Mouse (Mus musculus): Measurements from ENCODE around the gene Stard10. TPM values are rescaled to one million over a fixed set of nuclear protein-coding genes. Genes with fewer than 3 reads are reported as not detected.

The Stard10 gene
- total RNA-seq (2015; ENCODE audit: low replicate concordance), result 37.4 and 49.8 TPM in 2 replicates
- total RNA-seq (2017; ENCODE audit: low replicate concordance), result 24.4 and 39.0 TPM in 2 replicates

DNA sequence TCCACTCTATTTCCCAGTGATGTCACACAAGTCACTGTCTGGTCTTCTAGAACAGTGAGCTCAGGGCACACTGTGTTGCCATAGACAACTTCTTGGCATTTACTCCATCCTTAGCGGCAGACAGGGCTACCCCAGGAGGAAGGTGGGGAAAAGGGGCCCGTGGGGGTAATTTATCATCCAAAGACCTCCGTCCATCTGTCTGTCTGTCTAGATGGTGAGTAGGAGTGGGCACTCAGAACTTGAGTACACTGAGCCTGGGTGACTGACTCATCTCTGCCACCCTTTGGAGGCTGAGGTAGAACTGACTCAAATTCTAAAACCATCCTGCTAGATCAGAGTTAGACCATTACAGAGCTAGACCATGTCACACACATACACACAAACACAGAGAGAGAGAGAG is at the start of gene Stard10:
Gene Stard10 (plus strand): TSS at position 73 of the 400 bp plus-strand sequence.
- ATAC-seq (replicated peaks; ENCODE audit: low FRiP score, poor library complexity, severe bottlenecking), result no peak; the same call in 1 of the 2 replicates

DNA sequence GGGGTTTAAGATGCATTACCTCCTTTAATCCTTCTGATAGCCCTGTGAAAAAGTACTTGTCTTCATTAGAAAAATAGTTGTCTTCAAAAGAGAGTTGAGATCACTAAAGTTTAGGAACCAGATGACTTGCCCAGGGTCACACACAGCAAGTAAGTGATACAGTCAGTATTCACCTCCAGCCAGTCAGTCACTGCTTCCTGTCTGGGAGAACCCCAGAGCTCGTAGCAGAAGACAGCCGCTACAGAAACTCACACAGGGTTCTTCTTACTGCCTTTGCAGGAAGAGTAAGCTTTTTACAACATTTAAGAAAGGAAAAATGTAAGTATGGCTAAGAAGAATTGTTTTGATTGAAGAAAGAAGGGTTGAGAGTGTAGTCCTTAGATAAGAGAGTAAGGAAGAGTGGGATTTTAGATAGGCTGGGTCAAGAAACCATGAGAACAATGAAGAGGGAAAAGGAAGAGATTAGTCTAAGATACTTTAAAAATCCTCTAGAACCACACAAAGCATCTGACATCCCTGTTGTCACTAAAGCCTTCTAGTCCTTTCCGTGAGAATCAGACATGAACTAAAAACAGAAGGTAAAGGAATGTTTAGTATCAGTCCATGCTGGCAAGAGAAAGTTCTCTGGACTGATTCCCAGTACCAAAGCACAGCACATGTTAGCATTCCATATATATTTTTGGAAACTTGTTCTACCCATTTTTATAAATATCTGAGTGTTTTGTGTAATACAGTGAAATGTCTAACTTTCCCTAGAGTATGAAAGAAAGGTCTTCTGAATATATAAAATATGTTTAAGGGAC is 49.2 kb upstream of the Stard10 start:
- ATAC-seq (replicated peaks; ENCODE audit: low FRiP score, poor library complexity, severe bottlenecking), result no peak

GRCm38 (mm10) chr7:101271602-101272001 is 45.3 kb upstream of the Stard10 start:
- no peak for ATAC-seq (replicated peaks; ENCODE audit: low FRiP score, poor library complexity, severe bottlenecking)

DNA sequence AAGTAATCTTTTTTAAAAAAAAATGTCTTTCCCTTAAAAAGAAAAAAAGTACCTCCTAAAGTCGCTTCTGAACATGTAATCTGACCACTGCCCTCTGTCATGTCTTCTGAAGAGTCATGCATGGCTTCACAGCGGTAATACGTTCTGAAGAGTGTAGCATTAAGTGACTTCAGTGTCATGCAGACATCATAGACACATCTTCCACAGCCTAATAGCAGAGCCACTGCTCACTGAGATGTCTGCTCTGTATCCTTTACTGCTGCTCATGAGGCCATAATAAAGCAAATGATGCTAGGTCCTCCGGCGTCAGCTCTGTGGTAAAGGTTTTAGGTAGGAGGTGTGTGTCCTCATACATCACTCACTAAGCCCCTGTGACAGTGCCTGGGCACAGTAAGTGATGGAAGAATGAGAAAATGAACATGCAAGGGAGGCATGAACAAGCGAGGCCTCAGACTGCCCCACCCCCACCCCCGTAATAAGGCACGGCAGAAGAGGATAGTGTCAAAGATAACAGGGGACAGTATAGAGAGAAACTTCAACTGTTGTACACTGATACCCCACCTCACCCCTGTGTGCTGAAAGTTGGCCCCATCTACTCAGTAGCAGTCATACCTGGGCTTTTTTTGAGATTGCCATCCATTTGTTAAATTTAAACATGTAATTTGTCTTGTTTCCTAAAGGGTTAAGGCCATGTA is 44.3 kb upstream of the Stard10 start:
- ATAC-seq (replicated peaks; ENCODE audit: low FRiP score, poor library complexity, severe bottlenecking), result no peak

- ATAC-seq (replicated peaks; ENCODE audit: low FRiP score, poor library complexity, severe bottlenecking), result no peak
These were observed 34.2 kb upstream of the Stard10 start for GRCm38 (mm10) chr7:101282721-101283120.

GRCm38 (mm10) chr7:101284504-101284903 is 32.4 kb upstream of the Stard10 start:
- no peak for ATAC-seq (replicated peaks; ENCODE audit: low FRiP score, poor library complexity, severe bottlenecking)

DNA sequence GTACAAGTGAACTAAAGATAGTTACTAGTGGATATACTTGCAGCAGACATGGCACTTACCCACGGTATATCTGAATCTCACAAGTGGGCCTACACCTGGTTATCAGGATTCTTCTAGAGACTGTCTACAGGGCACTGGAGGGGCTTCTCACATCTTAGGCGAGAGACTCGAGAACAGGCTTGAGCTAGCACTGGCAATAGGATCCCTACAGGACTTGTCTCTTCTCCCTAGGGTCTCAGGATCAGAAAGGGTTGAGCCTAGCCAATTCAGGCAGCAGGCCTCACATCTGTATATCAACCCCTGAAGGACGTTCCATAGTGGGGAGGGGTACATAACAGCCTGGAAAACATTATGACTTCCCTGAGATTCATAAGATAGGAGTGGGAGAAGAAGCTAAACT is 30.0 kb upstream of the Stard10 start:
- ATAC-seq (replicated peaks; ENCODE audit: low FRiP score, poor library complexity, severe bottlenecking), result no peak

DNA sequence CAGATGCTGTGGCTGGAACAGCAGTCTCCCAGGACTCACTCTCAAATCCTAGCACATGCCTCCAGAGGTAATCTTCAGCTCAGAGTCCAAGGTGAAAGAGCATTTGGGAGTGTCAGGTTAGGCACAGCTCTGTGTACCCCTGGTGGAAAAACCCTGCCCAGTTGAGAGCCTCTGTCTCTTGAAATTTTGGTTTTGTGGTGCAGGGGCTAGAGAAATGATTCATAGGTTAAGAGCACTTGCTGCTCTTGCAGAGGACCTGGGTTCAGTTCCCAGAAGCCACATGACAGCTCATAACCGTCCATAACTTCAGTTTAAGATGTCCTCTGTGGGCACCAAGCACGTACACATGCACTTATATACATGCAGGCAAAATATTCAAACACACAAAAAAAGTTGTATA is 29.1 kb upstream of the Stard10 start:
- ATAC-seq (replicated peaks; ENCODE audit: low FRiP score, poor library complexity, severe bottlenecking), result no peak

DNA sequence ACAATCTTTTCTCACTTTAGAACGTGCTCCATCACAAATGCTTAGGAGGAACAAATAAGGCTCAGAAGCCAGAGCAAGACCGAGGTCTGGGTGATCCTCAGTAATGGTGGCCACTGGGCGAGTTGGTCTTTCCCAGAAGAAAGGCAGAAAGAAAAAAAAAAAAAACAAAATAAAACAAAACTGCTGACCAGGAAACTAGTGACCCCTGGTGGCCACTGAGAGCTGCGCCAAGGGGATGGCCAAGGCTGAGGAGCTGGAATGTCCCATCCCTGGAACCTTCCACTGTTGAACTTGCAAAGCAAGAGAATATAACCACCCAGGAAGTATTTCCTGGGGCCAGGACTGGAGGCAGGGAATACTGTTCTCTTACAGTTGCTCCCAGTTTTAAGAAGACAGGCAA is 28.4 kb upstream of the Stard10 start:
- 0 out of 2 replicates have a peak, but pooled peaks have one; percentile 59 for ATAC-seq (replicated peaks; ENCODE audit: low FRiP score, poor library complexity, severe bottlenecking)

DNA sequence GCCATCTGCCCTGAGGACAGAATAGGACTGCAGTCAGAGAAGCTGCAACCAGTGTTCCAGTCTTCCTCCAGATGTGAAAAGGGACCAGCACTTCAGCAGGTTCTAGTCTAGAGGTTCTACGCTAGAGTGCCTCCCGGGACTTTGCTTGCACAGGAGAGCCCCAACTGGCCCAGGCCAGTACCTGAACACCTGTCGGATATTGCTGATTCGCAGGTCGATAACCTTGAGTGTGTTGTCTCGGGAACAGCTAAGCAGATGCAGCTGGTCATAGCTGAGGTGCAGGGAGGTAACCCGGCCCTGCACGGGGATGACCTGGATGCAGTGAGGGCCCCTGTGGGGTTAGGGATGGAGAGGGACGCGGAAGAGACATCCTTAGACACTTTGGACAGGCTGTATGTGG is 26.5 kb upstream of the Stard10 start:
- no peak for ATAC-seq (replicated peaks; ENCODE audit: low FRiP score, poor library complexity, severe bottlenecking)

GRCm38 (mm10) chr7:101291211-101291610 is 25.7 kb upstream of the Stard10 start:
- no peak for ATAC-seq (replicated peaks; ENCODE audit: low FRiP score, poor library complexity, severe bottlenecking)

DNA sequence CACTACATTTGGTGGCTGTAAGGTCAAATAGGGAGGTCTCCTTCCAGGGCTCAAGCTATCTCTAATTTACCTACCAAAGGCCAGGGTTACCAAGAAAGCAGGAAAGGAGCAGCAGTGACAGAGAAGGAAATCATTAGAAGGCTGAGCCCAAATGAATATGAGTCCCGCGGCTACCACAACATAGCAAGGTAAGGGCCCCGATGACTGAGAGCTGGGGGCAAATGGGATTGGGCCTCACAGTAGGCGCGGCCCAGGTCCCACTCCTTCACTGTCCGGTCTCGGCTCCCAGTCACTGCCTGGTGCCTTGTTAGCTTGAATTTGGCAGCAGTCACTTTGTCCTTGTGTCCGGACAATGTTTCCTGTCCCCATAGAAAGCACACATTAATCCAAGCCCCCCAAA is 25.2 kb upstream of the Stard10 start:
- no peak for ATAC-seq (replicated peaks; ENCODE audit: low FRiP score, poor library complexity, severe bottlenecking)

GRCm38 (mm10) chr7:101292086-101292485 is 24.8 kb upstream of the Stard10 start:
- no peak for ATAC-seq (replicated peaks; ENCODE audit: low FRiP score, poor library complexity, severe bottlenecking)

GRCm38 (mm10) chr7:101292696-101293095 is 24.2 kb upstream of the Stard10 start:
- ATAC-seq (replicated peaks; ENCODE audit: low FRiP score, poor library complexity, severe bottlenecking), result no peak

DNA sequence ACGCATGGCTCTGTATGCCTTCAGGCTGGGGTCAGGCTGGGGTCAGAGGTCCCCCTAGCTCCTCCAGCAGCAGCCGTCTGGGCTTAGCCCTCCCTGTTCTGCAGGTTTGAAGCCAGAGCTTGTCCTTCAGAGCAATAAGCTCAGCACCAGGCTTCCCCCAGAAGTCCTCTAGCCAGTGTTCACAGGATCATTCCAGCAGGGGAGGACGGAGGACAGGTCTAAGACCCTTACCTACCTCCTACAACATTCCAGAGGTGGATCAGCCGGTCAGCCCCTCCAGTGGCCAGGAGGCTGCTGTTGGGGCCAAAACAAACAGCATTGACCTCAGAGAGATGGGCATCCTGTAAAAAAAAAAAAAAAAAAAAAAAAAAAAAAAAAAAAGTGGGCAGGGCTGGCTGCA is 23.7 kb upstream of the Stard10 start:
- no peak for ATAC-seq (replicated peaks; ENCODE audit: low FRiP score, poor library complexity, severe bottlenecking)

DNA sequence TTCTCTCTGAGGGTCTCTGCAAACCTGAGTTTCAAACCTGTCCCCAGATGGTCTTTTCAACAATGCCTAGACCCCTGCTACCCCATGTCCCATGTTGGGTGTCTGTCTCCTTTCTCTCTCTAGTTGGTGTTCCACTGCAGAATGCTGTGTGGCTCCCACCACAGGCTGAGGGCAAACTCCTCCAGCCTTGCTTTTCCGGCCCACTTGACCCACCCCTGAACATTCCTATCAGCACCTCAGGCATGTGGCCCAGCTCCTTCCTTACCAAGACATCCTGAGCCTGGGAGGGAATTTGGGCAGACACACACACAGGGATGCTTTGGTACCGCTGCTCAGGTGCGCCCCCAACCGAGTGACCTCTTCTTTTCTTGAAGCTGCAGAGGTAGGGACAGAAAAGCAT is 23.3 kb upstream of the Stard10 start:
- ATAC-seq (replicated peaks; ENCODE audit: low FRiP score, poor library complexity, severe bottlenecking), result no peak

DNA sequence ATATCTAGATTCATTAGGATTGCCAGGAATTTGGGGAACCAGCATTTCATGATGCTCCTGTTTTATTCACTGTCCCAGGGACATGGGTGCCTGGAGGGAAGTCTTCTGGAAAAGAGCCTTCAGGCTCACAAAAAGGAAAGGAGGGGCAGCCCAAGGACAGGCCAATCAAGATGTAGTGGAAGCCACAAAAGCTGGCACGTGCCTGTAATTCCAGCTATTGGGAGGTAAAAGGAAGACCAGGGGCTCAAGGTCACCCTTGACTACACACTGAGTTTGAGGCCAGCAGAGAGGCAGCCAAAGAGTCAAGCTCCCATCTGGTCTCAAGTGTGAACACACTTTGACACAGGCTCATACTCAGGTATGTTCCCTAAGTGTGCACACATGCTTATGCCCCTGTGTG is 21.4 kb upstream of the Stard10 start:
- no peak for ATAC-seq (replicated peaks; ENCODE audit: low FRiP score, poor library complexity, severe bottlenecking)

DNA sequence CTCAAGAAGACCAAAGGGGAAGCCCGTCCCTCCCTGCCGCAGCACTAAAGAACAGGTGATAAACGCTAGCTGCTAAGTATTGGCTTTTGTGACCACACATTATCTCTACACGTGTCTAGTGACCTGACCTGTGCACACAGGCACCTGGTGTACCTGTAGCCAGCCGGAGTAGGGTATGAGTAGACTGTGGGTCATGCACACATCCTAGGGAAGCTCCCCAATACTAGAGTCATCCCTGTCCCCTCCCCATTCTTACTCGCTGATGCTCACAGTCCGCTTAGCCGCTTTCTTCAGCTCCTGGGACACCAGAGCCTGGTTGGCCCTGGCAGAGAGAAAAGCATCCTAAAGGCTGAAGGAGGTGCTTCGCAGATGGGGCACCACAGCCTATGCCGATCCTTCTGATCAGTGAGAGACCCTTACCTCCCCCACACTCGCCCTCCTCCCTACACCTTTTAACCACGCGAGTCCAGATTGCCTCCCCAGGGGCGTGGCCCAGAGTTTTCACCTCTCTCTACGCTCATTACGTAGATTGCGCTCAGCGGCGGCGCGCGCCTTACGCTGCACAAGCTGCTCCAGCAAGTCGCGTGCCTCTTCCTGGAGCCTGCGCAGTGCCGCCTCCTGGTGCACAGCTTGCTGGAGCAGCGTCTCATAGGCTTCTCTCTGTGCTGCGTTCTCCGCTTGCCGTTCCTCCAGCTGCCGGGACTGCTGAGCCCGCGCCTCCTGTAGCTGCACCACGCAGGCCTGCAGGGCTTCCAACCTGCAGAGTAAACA is 20.4 kb upstream of the Stard10 start:
- ATAC-seq (replicated peaks; ENCODE audit: low FRiP score, poor library complexity, severe bottlenecking), result no peak

DNA sequence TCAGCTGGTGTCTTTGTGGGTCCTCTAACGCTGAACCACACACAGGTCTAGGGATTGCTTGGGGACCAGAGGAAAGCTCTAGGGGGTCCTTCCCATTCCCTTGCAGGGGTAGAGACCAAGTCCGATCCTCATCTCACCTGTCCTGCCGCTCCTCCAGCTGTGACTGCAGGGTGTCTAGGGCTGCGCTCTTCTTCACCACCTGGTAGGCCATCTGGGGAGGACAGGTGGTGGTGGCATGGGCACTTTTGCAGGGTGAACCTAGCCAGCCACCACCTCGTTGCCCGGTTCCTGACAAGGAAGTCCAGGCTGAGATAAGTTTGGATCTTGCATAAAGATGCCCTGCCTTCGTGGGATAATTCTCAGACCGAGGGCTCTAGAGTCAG is 19.9 kb upstream of the Stard10 start:
- ATAC-seq (replicated peaks; ENCODE audit: low FRiP score, poor library complexity, severe bottlenecking), result no peak

- no peak for ATAC-seq (replicated peaks; ENCODE audit: low FRiP score, poor library complexity, severe bottlenecking)
These were observed 18.5 kb upstream of the Stard10 start for GRCm38 (mm10) chr7:101298375-101298774.

Data from erythroblast, adult 5-6 weeks (primary cell).